Mouse (Mus musculus): ENCODE results near the gene Klrb1f. TPM values are rescaled to one million over a fixed set of nuclear protein-coding genes. Genes with fewer than 3 reads are reported as not detected.
"Not testable (repeated sequence)": the region's sequence is repeated elsewhere in the genome, so short reads cannot be mapped to it uniquely, and the experiment has no call there.

Klrb1f gene
- polyA plus RNA-seq, 2 experiments: 0.15 to 0.23 TPM

GRCm38 (mm10) chr6:129010505-129010873 is 35.2 kb upstream of the Klrb1f start:
- H3K4me2 ChIP-seq (ENCODE audit: low read depth): no peak overlapping the region
- no peak overlapping the region for H3K4me3 ChIP-seq (ENCODE audit: insufficient read depth in 1 of 2, low read depth in 2 of 2, low read length in 2 of 2)
- 71% methylated on average over 3 of the region's 3 CpGs for WGBS (ENCODE audit: insufficient replicate concordance)
- no peak for DNase-seq (ENCODE audit: low read depth in 3 of 3, low spot score in 3 of 3)
- ATAC-seq (ENCODE audit: insufficient read depth): no peak
- H3K4me1 ChIP-seq (replicated peaks; ENCODE audit: control insufficient read depth in 2 of 2, insufficient read depth in 2 of 2, low read length in 1 of 2): no peaks in the 10 kb centered on the region
- H3K36me3 ChIP-seq (replicated peaks; ENCODE audit: control insufficient read depth, insufficient read depth, low read depth): no peaks in the 10 kb centered on the region
- no peak overlapping the region for H3K9ac ChIP-seq (replicated peaks)
- no peak overlapping the region for H3K27ac ChIP-seq
- no peaks in the 10 kb centered on the region for H3K9me3 ChIP-seq (ENCODE audit: control insufficient read depth, low read length)
- TF ChIP-seq CTCF (IDR thresholded peaks at IDR 0.05; ENCODE audit: low read depth) (no peak), EP300 (IDR thresholded peaks at IDR 0.05; ENCODE audit: low read depth) (no peak)
- H3K27me3 ChIP-seq (ENCODE audit: control insufficient read depth, insufficient read depth, low read length): no peaks in the 10 kb centered on the region

- not testable (repeated sequence) for DNase-seq (ENCODE audit: low read depth in 3 of 3, low spot score in 3 of 3); ATAC-seq (ENCODE audit: insufficient read depth); H3K27me3 ChIP-seq (ENCODE audit: control insufficient read depth, insufficient read depth, low read length)
These were observed 33.7 kb upstream of the Klrb1f start for GRCm38 (mm10) chr6:129012012-129012411.

GRCm38 (mm10) chr6:129012966-129013365 is 32.7 kb upstream of the Klrb1f start:
- Histone ChIP-seq H3K4me1 (replicated peaks; ENCODE audit: control insufficient read depth in 2 of 2, insufficient read depth in 2 of 2, low read length in 1 of 2) (no peaks in the 10 kb centered on the region), H3K4me2 (ENCODE audit: low read depth) (no peak overlapping the region), H3K27me3 (ENCODE audit: control insufficient read depth, insufficient read depth, low read length) (no peaks in the 10 kb centered on the region), H3K9me3 (ENCODE audit: control insufficient read depth, low read length) (no peaks in the 10 kb centered on the region), H3K4me3 (ENCODE audit: insufficient read depth in 1 of 2, low read depth in 2 of 2, low read length in 2 of 2) (no peak overlapping the region), H3K27ac (no peak overlapping the region), H3K9ac (replicated peaks) (no peak overlapping the region), H3K36me3 (replicated peaks; ENCODE audit: control insufficient read depth, insufficient read depth, low read depth) (no peaks in the 10 kb centered on the region)
- DNase-seq (ENCODE audit: low read depth in 3 of 3, low spot score in 3 of 3) (no peak), ATAC-seq (ENCODE audit: insufficient read depth) (no peak)
- TF ChIP-seq EP300 (IDR thresholded peaks at IDR 0.05; ENCODE audit: low read depth): no peak
- no peak for TF ChIP-seq CTCF (IDR thresholded peaks at IDR 0.05; ENCODE audit: low read depth)
- WGBS (ENCODE audit: insufficient replicate concordance): 32% methylated on average over 1 of the region's 1 CpGs

More at GRCm38 (mm10) chr6:129012012-129012411, 33.7 kb upstream of the Klrb1f start:
- not testable (repeated sequence) for H3K4me2 ChIP-seq (ENCODE audit: low read depth); H3K9me3 ChIP-seq (ENCODE audit: control insufficient read depth, low read length); H3K36me3 ChIP-seq (replicated peaks; ENCODE audit: control insufficient read depth, insufficient read depth, low read depth); H3K27ac ChIP-seq; H3K4me3 ChIP-seq (ENCODE audit: insufficient read depth in 1 of 2, low read depth in 2 of 2, low read length in 2 of 2); H3K9ac ChIP-seq (replicated peaks); H3K4me1 ChIP-seq (replicated peaks; ENCODE audit: control insufficient read depth in 2 of 2, insufficient read depth in 2 of 2, low read length in 1 of 2)
- WGBS (ENCODE audit: insufficient replicate concordance): 79% methylated on average over 17 of the region's 23 CpGs

- no peaks in the 10 kb centered on the region for H3K4me1 ChIP-seq (replicated peaks; ENCODE audit: control insufficient read depth in 2 of 2, insufficient read depth in 2 of 2, low read length in 1 of 2)
- no peak overlapping the region for H3K4me2 ChIP-seq (ENCODE audit: low read depth)
- no peaks in the 10 kb centered on the region for H3K9me3 ChIP-seq (ENCODE audit: control insufficient read depth, low read length)
- no peaks in the 10 kb centered on the region for H3K36me3 ChIP-seq (replicated peaks; ENCODE audit: control insufficient read depth, insufficient read depth, low read depth)
- no peak overlapping the region for H3K27ac ChIP-seq
- no peaks in the 10 kb centered on the region for H3K27me3 ChIP-seq (ENCODE audit: control insufficient read depth, insufficient read depth, low read length)
- DNase-seq (ENCODE audit: low read depth in 3 of 3, low spot score in 3 of 3) (no peak), ATAC-seq (ENCODE audit: insufficient read depth) (no peak)
- TF ChIP-seq CTCF (IDR thresholded peaks at IDR 0.05; ENCODE audit: low read depth) (no peak), EP300 (IDR thresholded peaks at IDR 0.05; ENCODE audit: low read depth) (no peak)
- H3K9ac ChIP-seq (replicated peaks): no peak overlapping the region
- WGBS (ENCODE audit: insufficient replicate concordance): 60% methylated on average over 5 of the region's 5 CpGs
- H3K4me3 ChIP-seq (ENCODE audit: insufficient read depth in 1 of 2, low read depth in 2 of 2, low read length in 2 of 2): no peak overlapping the region
These were observed 31.9 kb upstream of the Klrb1f start for GRCm38 (mm10) chr6:129013762-129014276.

- Histone ChIP-seq H3K9me3 (ENCODE audit: control insufficient read depth, low read length) (no peaks in the 10 kb centered on the region), H3K36me3 (replicated peaks; ENCODE audit: control insufficient read depth, insufficient read depth, low read depth) (no peaks in the 10 kb centered on the region), H3K4me2 (ENCODE audit: low read depth) (no peak overlapping the region), H3K4me1 (replicated peaks; ENCODE audit: control insufficient read depth in 2 of 2, insufficient read depth in 2 of 2, low read length in 1 of 2) (no peaks in the 10 kb centered on the region), H3K4me3 (ENCODE audit: insufficient read depth in 1 of 2, low read depth in 2 of 2, low read length in 2 of 2) (no peak overlapping the region), H3K27ac (no peak overlapping the region), H3K9ac (replicated peaks) (no peak overlapping the region), H3K27me3 (ENCODE audit: control insufficient read depth, insufficient read depth, low read length) (no peaks in the 10 kb centered on the region)
- ATAC-seq (ENCODE audit: insufficient read depth) (no peak), DNase-seq (ENCODE audit: low read depth in 3 of 3, low spot score in 3 of 3) (no peak)
- TF ChIP-seq EP300 (IDR thresholded peaks at IDR 0.05; ENCODE audit: low read depth): no peak
- TF ChIP-seq CTCF (IDR thresholded peaks at IDR 0.05; ENCODE audit: low read depth): no peak
- WGBS (ENCODE audit: insufficient replicate concordance): 18% methylated on average over 1 of the region's 1 CpGs
These were observed 31.3 kb upstream of the Klrb1f start for GRCm38 (mm10) chr6:129014399-129014798.

Measured in liver, embryonic 14.5 days (tissue).